Mouse (Mus musculus): ENCODE results near the gene Sema4c. TPM values are rescaled to one million over a fixed set of nuclear protein-coding genes. Genes with fewer than 3 reads are reported as not detected.

The Sema4c gene
- polyA plus RNA-seq, 2 experiments = 0.25 to 2.3 TPM

GRCm38 (mm10) chr1:36568776-36569175 lies 10.6 kb upstream of the Sema4c start:
- Histone ChIP-seq H3K27me3 (ENCODE audit: control insufficient read depth, insufficient read depth, low read length) (no peaks in the 10 kb centered on the region), H3K4me3 (ENCODE audit: insufficient read depth in 1 of 2, low read depth in 2 of 2, low read length in 2 of 2) (no peak overlapping the region), H3K27ac (no peak overlapping the region), H3K9me3 (ENCODE audit: control insufficient read depth, low read length) (no peaks in the 10 kb centered on the region), H3K4me1 (replicated peaks; ENCODE audit: control insufficient read depth in 2 of 2, insufficient read depth in 2 of 2, low read length in 1 of 2) (no peaks in the 10 kb centered on the region; a peak in 1 of 4 replicates), H3K9ac (replicated peaks) (no peak overlapping the region), H3K4me2 (ENCODE audit: low read depth) (no peak overlapping the region), H3K36me3 (replicated peaks; ENCODE audit: control insufficient read depth, insufficient read depth, low read depth) (no peaks in the 10 kb centered on the region)
- TF ChIP-seq CTCF (IDR thresholded peaks at IDR 0.05; ENCODE audit: low read depth) (no peak), EP300 (IDR thresholded peaks at IDR 0.05; ENCODE audit: low read depth) (no peak)
- ATAC-seq (ENCODE audit: insufficient read depth) (no peak), DNase-seq (ENCODE audit: low read depth in 3 of 3, low spot score in 3 of 3) (no peak)
- WGBS (ENCODE audit: insufficient replicate concordance) = 59% methylated on average over 4 of the region's 4 CpGs

- no peak overlapping the region for H3K27ac ChIP-seq
- no peak overlapping the region for H3K9ac ChIP-seq (replicated peaks)
- H3K36me3 ChIP-seq (replicated peaks; ENCODE audit: control insufficient read depth, insufficient read depth, low read depth) = no peaks in the 10 kb centered on the region
- no peak overlapping the region for H3K4me3 ChIP-seq (ENCODE audit: insufficient read depth in 1 of 2, low read depth in 2 of 2, low read length in 2 of 2)
- 56% methylated on average over 21 of the region's 21 CpGs for WGBS (ENCODE audit: insufficient replicate concordance)
- TF ChIP-seq EP300 (IDR thresholded peaks at IDR 0.05; ENCODE audit: low read depth) = no peak
- no peak for TF ChIP-seq CTCF (IDR thresholded peaks at IDR 0.05; ENCODE audit: low read depth)
- H3K27me3 ChIP-seq (ENCODE audit: control insufficient read depth, insufficient read depth, low read length) = no peaks in the 10 kb centered on the region
- H3K4me2 ChIP-seq (ENCODE audit: low read depth) = no peak overlapping the region
- ATAC-seq (ENCODE audit: insufficient read depth) (no peak), DNase-seq (ENCODE audit: low read depth in 3 of 3, low spot score in 3 of 3) (no peak)
- H3K4me1 ChIP-seq (replicated peaks; ENCODE audit: control insufficient read depth in 2 of 2, insufficient read depth in 2 of 2, low read length in 1 of 2) = peaks cover 0 to 3% of the 10 kb centered on the region in 2 experiments; a peak in 2 of 4 replicates
- no peaks in the 10 kb centered on the region for H3K9me3 ChIP-seq (ENCODE audit: control insufficient read depth, low read length)
Observed at GRCm38 (mm10) chr1:36567818-36568603, 9.9 kb upstream of the Sema4c start.

GRCm38 (mm10) chr1:36566425-36566824 lies 8.3 kb upstream of the Sema4c start:
- no peak for ATAC-seq (ENCODE audit: insufficient read depth)

GRCm38 (mm10) chr1:36564101-36564500 lies 6.0 kb upstream of the Sema4c start:
- Histone ChIP-seq H3K4me1 (replicated peaks; ENCODE audit: control insufficient read depth in 2 of 2, insufficient read depth in 2 of 2, low read length in 1 of 2) (peaks cover 0 to 10% of the 10 kb centered on the region in 2 experiments; a peak in 2 of 4 replicates), H3K27me3 (ENCODE audit: control insufficient read depth, insufficient read depth, low read length) (peaks cover 21% of the 10 kb centered on the region), H3K4me3 (ENCODE audit: insufficient read depth in 1 of 2, low read depth in 2 of 2, low read length in 2 of 2) (no peak overlapping the region), H3K4me2 (ENCODE audit: low read depth) (no peak overlapping the region), H3K9me3 (ENCODE audit: control insufficient read depth, low read length) (no peaks in the 10 kb centered on the region), H3K9ac (replicated peaks) (no peak overlapping the region), H3K36me3 (replicated peaks; ENCODE audit: control insufficient read depth, insufficient read depth, low read depth) (no peaks in the 10 kb centered on the region), H3K27ac (no peak overlapping the region)
- WGBS (ENCODE audit: insufficient replicate concordance) = 41% methylated on average over 6 of the region's 6 CpGs
- ATAC-seq (ENCODE audit: insufficient read depth) (no peak), DNase-seq (ENCODE audit: low read depth in 3 of 3, low spot score in 3 of 3) (no peak)
- no peak for TF ChIP-seq EP300 (IDR thresholded peaks at IDR 0.05; ENCODE audit: low read depth)
- no peak for TF ChIP-seq CTCF (IDR thresholded peaks at IDR 0.05; ENCODE audit: low read depth)

More at GRCm38 (mm10) chr1:36566425-36566824, 8.3 kb upstream of the Sema4c start:
- TF ChIP-seq EP300 (IDR thresholded peaks at IDR 0.05; ENCODE audit: low read depth) = no peak
- Histone ChIP-seq H3K27me3 (ENCODE audit: control insufficient read depth, insufficient read depth, low read length) (peaks cover under 1% of the 10 kb centered on the region; the same call in 1 of the 2 replicates), H3K9ac (replicated peaks) (no peak overlapping the region), H3K4me1 (replicated peaks; ENCODE audit: control insufficient read depth in 2 of 2, insufficient read depth in 2 of 2, low read length in 1 of 2) (peaks cover 0 to 10% of the 10 kb centered on the region in 2 experiments; a peak in 2 of 4 replicates), H3K27ac (no peak overlapping the region), H3K9me3 (ENCODE audit: control insufficient read depth, low read length) (no peaks in the 10 kb centered on the region), H3K4me2 (ENCODE audit: low read depth) (no peak overlapping the region), H3K36me3 (replicated peaks; ENCODE audit: control insufficient read depth, insufficient read depth, low read depth) (no peaks in the 10 kb centered on the region), H3K4me3 (ENCODE audit: insufficient read depth in 1 of 2, low read depth in 2 of 2, low read length in 2 of 2) (no peak overlapping the region)
- 2% methylated on average over 2 of the region's 2 CpGs for WGBS (ENCODE audit: insufficient replicate concordance)
- DNase-seq (ENCODE audit: low read depth in 3 of 3, low spot score in 3 of 3) = no peak

- ATAC-seq (ENCODE audit: insufficient read depth) (no peak), DNase-seq (ENCODE audit: low read depth in 3 of 3, low spot score in 3 of 3) (no peak)
- Histone ChIP-seq H3K4me2 (ENCODE audit: low read depth) (no peak overlapping the region), H3K9me3 (ENCODE audit: control insufficient read depth, low read length) (no peaks in the 10 kb centered on the region), H3K27ac (no peak overlapping the region), H3K9ac (replicated peaks) (no peak overlapping the region), H3K4me3 (ENCODE audit: insufficient read depth in 1 of 2, low read depth in 2 of 2, low read length in 2 of 2) (no peak overlapping the region), H3K27me3 (ENCODE audit: control insufficient read depth, insufficient read depth, low read length) (peaks cover 26% of the 10 kb centered on the region), H3K4me1 (replicated peaks; ENCODE audit: control insufficient read depth in 2 of 2, insufficient read depth in 2 of 2, low read length in 1 of 2) (peaks cover 0 to 10% of the 10 kb centered on the region in 2 experiments; a peak in 2 of 4 replicates), H3K36me3 (replicated peaks; ENCODE audit: control insufficient read depth, insufficient read depth, low read depth) (no peaks in the 10 kb centered on the region)
- WGBS (ENCODE audit: insufficient replicate concordance) = 29% methylated on average over 4 of the region's 4 CpGs
- TF ChIP-seq CTCF (IDR thresholded peaks at IDR 0.05; ENCODE audit: low read depth) (no peak), EP300 (IDR thresholded peaks at IDR 0.05; ENCODE audit: low read depth) (no peak)
Observed at GRCm38 (mm10) chr1:36563632-36564031, 5.5 kb upstream of the Sema4c start.
